Comparison of ENCODE assay signal across 28 mouse cellular contexts in the genomic region with DNA sequence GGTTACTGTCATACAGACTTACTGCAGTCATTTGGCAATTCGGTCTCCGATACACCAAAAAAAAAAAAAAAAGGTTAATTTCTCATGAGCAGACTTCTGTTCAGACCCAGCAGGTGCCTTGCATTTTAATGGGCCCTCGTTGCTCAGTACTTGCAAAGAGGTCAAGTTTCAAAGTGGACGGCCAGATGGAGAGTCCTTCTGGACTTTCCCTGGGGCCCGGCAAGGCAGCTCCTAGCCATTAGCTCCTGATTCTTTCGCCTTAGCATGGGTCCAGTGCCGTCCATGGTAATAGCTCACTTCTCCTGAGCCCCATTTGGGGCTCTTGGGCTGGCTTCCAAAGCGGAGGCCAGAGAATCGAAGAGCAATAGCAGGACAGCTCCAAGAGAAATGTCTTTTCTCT.
DNase-seq lines count a peak whose midpoint lies in the region; ATAC-seq lines count a peak whose summit lies in the region.
"Had no signal": no experiment of that assay in that cellular context is flagged by ENCODE, and none has a peak within 500 bp of the region (broad histone marks: within the 10 kb centered on the region; RNA-seq: fewer than 3 reads in every experiment).

No protein-coding gene starts in this region.

- H3K27me3 ChIP-seq in midbrain, embryonic 11.5 days (ENCODE audit: control insufficient read depth, insufficient read depth, low read length), result no peaks in the 10 kb centered on the region
- no peaks in the 10 kb centered on the region for H3K27me3 ChIP-seq in midbrain, embryonic 15.5 days (replicated peaks)
- H3K27me3 ChIP-seq in heart, embryonic 10.5 days (ENCODE audit: insufficient read depth, poor library complexity, severe bottlenecking), result no peaks in the 10 kb centered on the region
- H3K27me3 ChIP-seq: forebrain, embryonic 12.5 days; heart, embryonic 15.5 days; hindbrain, embryonic 15.5 days; limb, embryonic 15.5 days; midbrain, embryonic 12.5 days; neural tube, embryonic 13.5 days had no signal

- H3K4me1 ChIP-seq in midbrain, embryonic 11.5 days (ENCODE audit: control insufficient read depth, insufficient read depth, low read length), result no peaks in the 10 kb centered on the region
- H3K4me1 ChIP-seq in midbrain, embryonic 15.5 days, result no peaks in the 10 kb centered on the region
- H3K4me1 ChIP-seq in heart, embryonic 10.5 days, result no peaks in the 10 kb centered on the region
- H3K4me1 ChIP-seq: forebrain, embryonic 12.5 days; heart, embryonic 15.5 days; hindbrain, embryonic 15.5 days; midbrain, embryonic 12.5 days had no signal

- peak; percentile 18 for DNase-seq in cerebellum, adult 11 months
- no peak for DNase-seq in cerebellum, postnatal 4 days (ENCODE audit: low spot score in 2 of 2)
- DNase-seq in midbrain, embryonic 11.5 days (ENCODE audit: low spot score, missing footprints), result peak; percentile 44
- DNase-seq in cerebellum, postnatal 25 days, result peak; percentile 24 to 43
- no peak for DNase-seq in thymus, postnatal 36 days
- DNase-seq in heart, embryonic 10.5 days (ENCODE audit: low spot score), result no peak
- DNase-seq in lung, postnatal 10 days, result no peak
- DNase-seq: adrenal gland, adult 2 months; adrenal gland, postnatal 36 days; forebrain, postnatal 0 days; gastrocnemius, postnatal 10 days; heart, postnatal 4 days; kidney, adult 11 months; kidney, postnatal 14 days; lung, adult 2 months; retina, postnatal 1 day; right cerebral cortex, postnatal 14 days had no signal

- no peak for ATAC-seq in midbrain, embryonic 11.5 days (ENCODE audit: low FRiP score)
- ATAC-seq in midbrain, embryonic 15.5 days (replicated peaks), result no peak
- ATAC-seq: activated CD4-positive, CD25-positive, alpha-beta regulatory T cell, adult 4 months; forebrain, postnatal 0 days; inflammation-experienced regulatory T-cells, adult 6 months had no signal

- no peak overlapping the region for H3K9ac ChIP-seq in midbrain, embryonic 11.5 days (ENCODE audit: low read length)
- no peak overlapping the region for H3K9ac ChIP-seq in midbrain, embryonic 15.5 days
- H3K9ac ChIP-seq: forebrain, embryonic 12.5 days; forebrain, postnatal 0 days; heart, embryonic 15.5 days; hindbrain, embryonic 15.5 days; limb, embryonic 15.5 days; liver, embryonic 14.5 days; midbrain, embryonic 12.5 days; neural tube, embryonic 13.5 days had no signal

- no peaks in the 10 kb centered on the region for H3K36me3 ChIP-seq in midbrain, embryonic 11.5 days (ENCODE audit: control insufficient read depth, insufficient read depth, low read length)
- H3K36me3 ChIP-seq in midbrain, embryonic 15.5 days (replicated peaks), result no peaks in the 10 kb centered on the region
- H3K36me3 ChIP-seq in heart, embryonic 10.5 days, result no peaks in the 10 kb centered on the region
- H3K36me3 ChIP-seq: forebrain, embryonic 12.5 days; heart, embryonic 15.5 days; hindbrain, embryonic 15.5 days; limb, embryonic 15.5 days; midbrain, embryonic 12.5 days; neural tube, embryonic 13.5 days had no signal

- no peaks in the 10 kb centered on the region for H3K9me3 ChIP-seq in midbrain, embryonic 11.5 days (ENCODE audit: control insufficient read depth, low read length)
- no peaks in the 10 kb centered on the region for H3K9me3 ChIP-seq in midbrain, embryonic 15.5 days
- H3K9me3 ChIP-seq in heart, embryonic 10.5 days, result no peaks in the 10 kb centered on the region
- H3K9me3 ChIP-seq: forebrain, embryonic 12.5 days; heart, embryonic 15.5 days; hindbrain, embryonic 15.5 days; limb, embryonic 15.5 days; midbrain, embryonic 12.5 days; neural tube, embryonic 13.5 days had no signal

- WGBS in midbrain, embryonic 11.5 days, result 68% methylated on average over 9 of the region's 9 CpGs
- 58% methylated on average over 9 of the region's 9 CpGs for WGBS in midbrain, embryonic 15.5 days
- 72% methylated on average over 9 of the region's 9 CpGs for WGBS in heart, embryonic 10.5 days

- no peak overlapping the region for H3K27ac ChIP-seq in midbrain, embryonic 11.5 days (ENCODE audit: low read depth, low read length)
- no peak overlapping the region for H3K27ac ChIP-seq in midbrain, embryonic 15.5 days
- H3K27ac ChIP-seq in heart, embryonic 10.5 days, result no peak overlapping the region
- H3K27ac ChIP-seq: forebrain, embryonic 12.5 days; heart, embryonic 15.5 days; hindbrain, embryonic 15.5 days; limb, embryonic 15.5 days; liver, embryonic 14.5 days; midbrain, embryonic 12.5 days; neural tube, embryonic 13.5 days had no signal

- no peak overlapping the region for H3K4me3 ChIP-seq in midbrain, embryonic 11.5 days (ENCODE audit: low read depth, low read length)
- H3K4me3 ChIP-seq in midbrain, embryonic 15.5 days, result no peak overlapping the region
- no peak overlapping the region for H3K4me3 ChIP-seq in heart, embryonic 10.5 days
- H3K4me3 ChIP-seq: erythroblast, embryonic 14.5 days; forebrain, embryonic 12.5 days; heart, embryonic 15.5 days; hindbrain, embryonic 15.5 days; limb, embryonic 15.5 days; midbrain, embryonic 12.5 days; neural tube, embryonic 13.5 days had no signal

- no peak overlapping the region for H3K4me2 ChIP-seq in midbrain, embryonic 11.5 days
- no peak overlapping the region for H3K4me2 ChIP-seq in midbrain, embryonic 15.5 days
- H3K4me2 ChIP-seq: forebrain, embryonic 12.5 days; heart, embryonic 15.5 days; hindbrain, embryonic 15.5 days; limb, embryonic 15.5 days; midbrain, embryonic 12.5 days; neural tube, embryonic 13.5 days had no signal

Comparison
In these comparisons a context has a peak if more than half of its experiments do, and no peak if none do; other contexts are left out.
1. DNase-seq: peak in cerebellum, adult 11 months (single experiment), midbrain, embryonic 11.5 days (single experiment) and cerebellum, postnatal 25 days (2 of 2); none in cerebellum, postnatal 4 days (0 of 2), thymus, postnatal 36 days (0 of 2), heart, embryonic 10.5 days (single experiment) and lung, postnatal 10 days (single experiment).